Mouse (Mus musculus): ENCODE measurements around the gene Tgtp1. TPM values are rescaled to one million over a fixed set of nuclear protein-coding genes. Genes with fewer than 3 reads are reported as not detected.
"Not testable (repeated sequence)": the region's sequence is repeated elsewhere in the genome, so short reads cannot be mapped to it uniquely, and the experiment has no call there.

Tgtp1 gene
- 2.5 and 3.6 TPM in 2 replicates for polyA plus RNA-seq (2014; fragmentation: Nextera tagmentation; extraction: Ambion mirVana)

DNA sequence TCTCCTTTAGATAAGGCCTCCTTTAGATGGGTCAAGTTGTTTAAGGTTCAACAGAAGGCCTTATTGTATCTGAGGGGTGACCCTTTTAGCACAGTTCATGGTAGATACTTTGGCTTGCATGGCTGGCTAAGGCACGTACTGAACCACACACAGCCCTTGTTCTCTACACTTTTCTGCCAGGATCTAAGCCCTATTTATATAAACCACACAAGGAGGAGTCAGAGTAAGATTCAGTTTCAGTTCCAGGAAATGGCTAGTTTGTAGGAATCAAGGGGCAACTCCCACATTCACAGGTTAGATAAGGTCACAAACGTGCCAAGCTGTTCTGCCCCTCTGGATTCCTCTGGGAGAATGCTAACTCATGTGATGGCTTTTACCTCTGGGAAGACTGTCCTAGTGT, at the start of gene Tgtp1:
TSS of gene Tgtp1 (minus strand) at position 155 of the 400 bp plus-strand sequence.
- 27% methylated on average over 2 of the region's 2 CpGs for WGBS
- not testable (repeated sequence) for H3K27me3 ChIP-seq (replicated peaks; ENCODE audit: control insufficient read depth, insufficient read depth, low read length); H3K9me3 ChIP-seq (ENCODE audit: control insufficient read depth, low read length); H3K4me2 ChIP-seq (ENCODE audit: low read length); H3K4me1 ChIP-seq (replicated peaks; ENCODE audit: control insufficient read depth, insufficient read depth, low read length); H3K36me3 ChIP-seq (ENCODE audit: control insufficient read depth, insufficient read depth, low read length); ATAC-seq (replicated peaks; ENCODE audit: low FRiP score, low TSS enrichment, low read depth); DNase-seq (ENCODE audit: low spot score); H3K27ac ChIP-seq (ENCODE audit: low read depth); H3K4me3 ChIP-seq (ENCODE audit: low read depth, low read length); H3K9ac ChIP-seq (ENCODE audit: low read length)

- H3K4me2 ChIP-seq (ENCODE audit: low read length); H3K9ac ChIP-seq (ENCODE audit: low read length); H3K36me3 ChIP-seq (ENCODE audit: control insufficient read depth, insufficient read depth, low read length); H3K27me3 ChIP-seq (replicated peaks; ENCODE audit: control insufficient read depth, insufficient read depth, low read length); H3K4me3 ChIP-seq (ENCODE audit: low read depth, low read length); DNase-seq (ENCODE audit: low spot score); ATAC-seq (replicated peaks; ENCODE audit: low FRiP score, low TSS enrichment, low read depth); H3K27ac ChIP-seq (ENCODE audit: low read depth); H3K4me1 ChIP-seq (replicated peaks; ENCODE audit: control insufficient read depth, insufficient read depth, low read length); H3K9me3 ChIP-seq (ENCODE audit: control insufficient read depth, low read length): not testable (repeated sequence)
Observed at GRCm38 (mm10) chr11:49012074-49012473, 18.1 kb upstream of the Tgtp1 start.

DNA sequence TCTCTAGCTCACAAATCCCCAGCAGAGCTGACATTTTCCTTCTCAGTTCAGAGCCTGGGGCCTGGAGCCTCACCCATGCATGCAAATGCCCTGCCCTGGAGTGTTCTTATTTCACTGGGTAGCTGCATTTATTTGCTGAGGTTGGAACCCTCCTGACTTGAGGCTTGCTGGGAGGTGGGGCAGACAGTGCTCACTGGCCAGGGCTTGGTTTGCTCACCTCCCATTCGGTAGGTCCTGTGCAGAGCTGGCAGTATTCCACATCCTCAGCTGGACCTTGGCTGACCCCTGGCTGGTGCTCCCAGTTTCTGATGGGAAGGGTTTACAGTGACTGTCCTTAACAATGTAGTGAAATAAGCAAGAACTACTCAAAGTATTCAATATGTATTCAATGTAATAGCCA, 12.8 kb upstream of the Tgtp1 start:
- not testable (repeated sequence) for ATAC-seq (replicated peaks; ENCODE audit: low FRiP score, low TSS enrichment, low read depth); DNase-seq (ENCODE audit: low spot score); H3K9ac ChIP-seq (ENCODE audit: low read length); H3K9me3 ChIP-seq (ENCODE audit: control insufficient read depth, low read length); H3K27me3 ChIP-seq (replicated peaks; ENCODE audit: control insufficient read depth, insufficient read depth, low read length); H3K27ac ChIP-seq (ENCODE audit: low read depth); H3K4me1 ChIP-seq (replicated peaks; ENCODE audit: control insufficient read depth, insufficient read depth, low read length); H3K4me2 ChIP-seq (ENCODE audit: low read length); H3K4me3 ChIP-seq (ENCODE audit: low read depth, low read length); H3K36me3 ChIP-seq (ENCODE audit: control insufficient read depth, insufficient read depth, low read length)
- WGBS: 0% methylated on average over 1 of the region's 1 CpGs

DNA sequence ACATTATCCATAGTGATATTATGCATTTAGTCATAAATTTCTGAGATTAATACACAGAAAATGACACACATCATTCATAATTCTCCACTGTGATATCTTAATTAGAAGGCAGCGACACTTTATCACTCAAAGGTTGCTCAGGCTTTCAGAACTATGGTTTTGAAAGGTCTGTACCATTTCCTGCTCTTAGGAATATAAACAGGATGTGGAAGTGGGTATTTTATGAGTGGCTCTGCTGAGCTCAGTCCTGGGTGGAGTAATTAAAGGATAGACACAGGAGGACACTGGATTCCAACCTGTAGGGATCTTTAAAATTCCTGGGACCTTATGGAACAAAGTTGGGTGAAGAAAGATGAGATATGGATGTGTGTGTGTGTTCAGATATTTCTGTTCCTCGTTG, 12.3 kb upstream of the Tgtp1 start:
- not testable (repeated sequence) for H3K27me3 ChIP-seq (replicated peaks; ENCODE audit: control insufficient read depth, insufficient read depth, low read length); H3K27ac ChIP-seq (ENCODE audit: low read depth); H3K9me3 ChIP-seq (ENCODE audit: control insufficient read depth, low read length); H3K36me3 ChIP-seq (ENCODE audit: control insufficient read depth, insufficient read depth, low read length); H3K4me1 ChIP-seq (replicated peaks; ENCODE audit: control insufficient read depth, insufficient read depth, low read length); H3K4me2 ChIP-seq (ENCODE audit: low read length); DNase-seq (ENCODE audit: low spot score); H3K9ac ChIP-seq (ENCODE audit: low read length); H3K4me3 ChIP-seq (ENCODE audit: low read depth, low read length); ATAC-seq (replicated peaks; ENCODE audit: low FRiP score, low TSS enrichment, low read depth)
- WGBS: 42% methylated on average over 2 of the region's 2 CpGs

GRCm38 (mm10) chr11:49000411-49000810, 6.4 kb upstream of the Tgtp1 start:
- H3K9ac ChIP-seq (ENCODE audit: low read length); H3K4me1 ChIP-seq (replicated peaks; ENCODE audit: control insufficient read depth, insufficient read depth, low read length); DNase-seq (ENCODE audit: low spot score); H3K4me2 ChIP-seq (ENCODE audit: low read length); H3K4me3 ChIP-seq (ENCODE audit: low read depth, low read length); H3K36me3 ChIP-seq (ENCODE audit: control insufficient read depth, insufficient read depth, low read length); ATAC-seq (replicated peaks; ENCODE audit: low FRiP score, low TSS enrichment, low read depth); H3K27ac ChIP-seq (ENCODE audit: low read depth); H3K9me3 ChIP-seq (ENCODE audit: control insufficient read depth, low read length); H3K27me3 ChIP-seq (replicated peaks; ENCODE audit: control insufficient read depth, insufficient read depth, low read length): not testable (repeated sequence)
- WGBS: 79% methylated on average over 1 of the region's 1 CpGs

GRCm38 (mm10) chr11:48993296-48993695, 676 bp downstream of the Tgtp1 start:
- not testable (repeated sequence) for H3K9ac ChIP-seq (ENCODE audit: low read length); H3K4me1 ChIP-seq (replicated peaks; ENCODE audit: control insufficient read depth, insufficient read depth, low read length)
- 40% methylated on average over 9 of the region's 10 CpGs for WGBS

GRCm38 (mm10) chr11:48991740-48992520, 2.0 kb downstream of the Tgtp1 start, which contains the start of gene Gm12185:
Gm12185 (minus strand) TSS chr11:48992226.
- not testable (repeated sequence) for DNase-seq (ENCODE audit: low spot score); H3K9ac ChIP-seq (ENCODE audit: low read length); H3K36me3 ChIP-seq (ENCODE audit: control insufficient read depth, insufficient read depth, low read length); H3K4me2 ChIP-seq (ENCODE audit: low read length); H3K27me3 ChIP-seq (replicated peaks; ENCODE audit: control insufficient read depth, insufficient read depth, low read length); H3K4me1 ChIP-seq (replicated peaks; ENCODE audit: control insufficient read depth, insufficient read depth, low read length); H3K9me3 ChIP-seq (ENCODE audit: control insufficient read depth, low read length); H3K27ac ChIP-seq (ENCODE audit: low read depth); H3K4me3 ChIP-seq (ENCODE audit: low read depth, low read length); ATAC-seq (replicated peaks; ENCODE audit: low FRiP score, low TSS enrichment, low read depth)
- 50% methylated on average over 4 of the region's 4 CpGs for WGBS

More at GRCm38 (mm10) chr11:48993296-48993695, 676 bp downstream of the Tgtp1 start:
- not testable (repeated sequence) for H3K9me3 ChIP-seq (ENCODE audit: control insufficient read depth, low read length); ATAC-seq (replicated peaks; ENCODE audit: low FRiP score, low TSS enrichment, low read depth); H3K27me3 ChIP-seq (replicated peaks; ENCODE audit: control insufficient read depth, insufficient read depth, low read length); H3K4me3 ChIP-seq (ENCODE audit: low read depth, low read length); H3K4me2 ChIP-seq (ENCODE audit: low read length); DNase-seq (ENCODE audit: low spot score); H3K27ac ChIP-seq (ENCODE audit: low read depth); H3K36me3 ChIP-seq (ENCODE audit: control insufficient read depth, insufficient read depth, low read length)

GRCm38 (mm10) chr11:48989981-48990380, 4.0 kb downstream of the Tgtp1 start:
- not testable (repeated sequence) for H3K9me3 ChIP-seq (ENCODE audit: control insufficient read depth, low read length); H3K4me3 ChIP-seq (ENCODE audit: low read depth, low read length); H3K36me3 ChIP-seq (ENCODE audit: control insufficient read depth, insufficient read depth, low read length); H3K27ac ChIP-seq (ENCODE audit: low read depth); H3K4me1 ChIP-seq (replicated peaks; ENCODE audit: control insufficient read depth, insufficient read depth, low read length); H3K9ac ChIP-seq (ENCODE audit: low read length); H3K4me2 ChIP-seq (ENCODE audit: low read length); ATAC-seq (replicated peaks; ENCODE audit: low FRiP score, low TSS enrichment, low read depth); DNase-seq (ENCODE audit: low spot score); H3K27me3 ChIP-seq (replicated peaks; ENCODE audit: control insufficient read depth, insufficient read depth, low read length)
- 59% methylated on average over 1 of the region's 2 CpGs for WGBS

GRCm38 (mm10) chr11:48988219-48988618, 5.8 kb downstream of the Tgtp1 start:
- not testable (repeated sequence) for H3K9ac ChIP-seq (ENCODE audit: low read length); H3K36me3 ChIP-seq (ENCODE audit: control insufficient read depth, insufficient read depth, low read length); H3K9me3 ChIP-seq (ENCODE audit: control insufficient read depth, low read length); H3K27ac ChIP-seq (ENCODE audit: low read depth); H3K4me1 ChIP-seq (replicated peaks; ENCODE audit: control insufficient read depth, insufficient read depth, low read length); DNase-seq (ENCODE audit: low spot score); ATAC-seq (replicated peaks; ENCODE audit: low FRiP score, low TSS enrichment, low read depth); H3K27me3 ChIP-seq (replicated peaks; ENCODE audit: control insufficient read depth, insufficient read depth, low read length); H3K4me2 ChIP-seq (ENCODE audit: low read length); H3K4me3 ChIP-seq (ENCODE audit: low read depth, low read length)
- 80% methylated on average over 2 of the region's 3 CpGs for WGBS
